Mouse (Mus musculus) stomach, postnatal 0 days (tissue): ENCODE data around the gene Tnni2.

Source experiments
- CTCF ChIP-seq: IDR thresholded peaks from 2 replicates; pipeline ENCODE4 v1.5.1; 2016; ENCODE audit warnings: antibody characterized with exemption, low read depth, mild to moderate bottlenecking, moderate library complexity
- EP300 ChIP-seq: optimal IDR thresholded peaks from 2 replicates; pipeline ENCODE3; 2016; ENCODE audit warnings: antibody characterized with exemption

DNA sequence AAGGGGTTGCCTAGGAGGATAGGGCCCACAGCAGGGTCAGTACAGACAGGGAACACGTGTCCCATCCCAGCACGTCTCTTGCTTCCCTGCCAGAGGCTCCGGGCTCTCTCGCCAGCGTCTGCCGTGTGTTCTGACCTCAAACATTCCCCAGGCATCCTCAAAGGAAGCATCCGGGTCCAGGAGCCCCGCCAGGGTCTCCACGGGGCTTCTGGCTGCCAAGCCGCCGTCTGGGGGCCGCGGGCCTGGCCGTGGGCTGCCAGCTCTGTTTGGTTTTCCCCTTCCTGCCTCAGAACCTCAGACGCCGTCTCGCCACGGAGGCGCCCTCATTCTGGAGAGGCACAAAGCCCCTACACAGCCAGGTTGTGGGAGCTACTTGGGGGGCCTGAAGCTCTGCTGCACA is 8.0 kb upstream of the Tnni2 start:
- TF ChIP-seq CTCF, result no peak
- TF ChIP-seq EP300, result no peak
